Mouse (Mus musculus) heart, postnatal 0 days (tissue): ENCODE results near the gene Egln1.

Source experiments
- CTCF ChIP-seq: IDR thresholded peaks from 2 replicates; pipeline ENCODE4 v1.5.1; 2016; ENCODE audit warnings: antibody characterized with exemption, control low read depth, low read depth
- EP300 ChIP-seq: IDR thresholded peaks from 2 replicates; pipeline ENCODE4 v1.6.1; 2016; ENCODE audit warnings: antibody characterized with exemption, low read depth

DNA sequence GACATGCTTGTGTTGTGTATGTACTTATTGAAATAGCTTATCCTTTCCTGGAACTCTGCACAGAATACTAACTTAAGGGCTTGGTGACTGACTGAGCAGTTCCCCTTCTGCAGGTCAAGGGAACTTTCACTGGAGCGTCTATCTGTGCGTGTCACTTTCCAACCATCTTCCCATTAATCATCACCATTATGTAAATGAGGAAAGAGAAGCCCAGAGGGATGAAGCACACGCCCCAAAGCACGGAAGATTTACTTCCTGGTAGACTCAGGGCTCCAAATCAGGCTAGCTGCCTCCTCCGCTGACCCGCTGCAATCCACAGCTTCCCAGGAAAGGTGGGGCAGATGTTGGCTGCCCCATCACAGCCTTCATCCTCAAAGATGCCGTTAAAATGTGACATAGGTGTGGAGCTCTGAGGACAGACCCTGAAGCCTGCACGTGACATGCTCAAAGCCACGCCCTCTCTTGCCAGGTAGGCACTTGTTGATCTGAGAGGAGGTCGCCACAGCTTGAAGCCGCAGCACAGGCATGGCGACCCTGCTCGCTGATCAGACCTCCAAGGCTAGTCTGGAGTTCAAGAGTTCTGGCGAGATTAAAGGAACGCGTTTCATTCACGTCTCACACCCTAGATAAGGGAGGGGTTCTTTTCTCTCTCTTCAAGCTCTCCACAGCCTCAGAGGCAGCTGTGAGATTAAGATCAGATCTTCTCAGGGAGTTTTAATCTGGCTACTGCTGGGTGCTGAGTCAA, 42.0 kb upstream of the Egln1 start:
- TF ChIP-seq CTCF = no peak
- no peak for TF ChIP-seq EP300
